Mouse (Mus musculus) CH12.LX (cell line): ENCODE data around the gene Ccdc69.

Source experiments
- CTCF ChIP-seq, 2 experiments: IDR thresholded peaks in 1 of 2; conservative IDR thresholded peaks in 1 of 2; 2 replicates each; pipeline ENCODE4 v1.5.1; 2011 to 2012; ENCODE audit warnings: low read depth in 2 of 2, low read length in 2 of 2, improper control_type of control experiment in 1 of 2, inconsistent platforms in 1 of 2, mild to moderate bottlenecking in 1 of 2, moderate library complexity in 1 of 2
- EP300 ChIP-seq: IDR thresholded peaks from 2 replicates; pipeline ENCODE4 v1.6.1; 2011; ENCODE audit warnings: low read length, improper control_type of control experiment
- GABPA ChIP-seq: IDR thresholded peaks from 2 replicates; pipeline ENCODE4 v1.6.1; 2012; ENCODE audit warnings: low read depth, low read length, improper control_type of control experiment, inconsistent platforms; ENCODE audit not compliant: insufficient replicate concordance
- MAFK ChIP-seq: IDR thresholded peaks from 2 replicates; pipeline ENCODE4 v1.6.1; 2011; ENCODE audit warnings: low read length, improper control_type of control experiment; ENCODE audit not compliant: insufficient replicate concordance
- MAZ ChIP-seq: IDR thresholded peaks from 2 replicates; pipeline ENCODE4 v1.6.1; 2012; ENCODE audit warnings: low read depth, mild to moderate bottlenecking, inconsistent platforms, low read length, improper control_type of control experiment, moderate library complexity
- POLR2A ChIP-seq: IDR thresholded peaks from 2 replicates; pipeline ENCODE4 v1.6.1; 2011; ENCODE audit warnings: low read depth, mild to moderate bottlenecking, improper control_type of control experiment, low read length
- POLR2AphosphoS2 ChIP-seq: IDR thresholded peaks from 2 replicates; pipeline ENCODE4 v1.6.1; 2011; ENCODE audit warnings: low read depth, low read length, improper control_type of control experiment
- RCOR1 ChIP-seq: conservative IDR thresholded peaks from 2 replicates; pipeline ENCODE4 v1.6.1; 2012; ENCODE audit warnings: low read depth, mild to moderate bottlenecking, inconsistent platforms, low read length, improper control_type of control experiment
- SIN3A ChIP-seq: IDR thresholded peaks from 2 replicates; pipeline ENCODE4 v1.6.1; 2012; ENCODE audit warnings: low read length, improper control_type of control experiment, inconsistent platforms
- TCF12 ChIP-seq: IDR thresholded peaks from 2 replicates; pipeline ENCODE4 v1.6.1; 2014; ENCODE audit warnings: low read depth, mild to moderate bottlenecking, inconsistent platforms, low read length, improper control_type of control experiment

- no peak for TF ChIP-seq POLR2AphosphoS2
- TF ChIP-seq SIN3A = no peak
- TF ChIP-seq MAFK = no peak
- no peak for TF ChIP-seq EP300
- no peak for TF ChIP-seq MAZ
- TF ChIP-seq CTCF (conservative IDR thresholded peaks at IDR 0.05 in 1 of 2, IDR thresholded peaks at IDR 0.05 in 1 of 2; ENCODE audit: low read depth in 2 of 2, low read length in 2 of 2) = no peak
- TF ChIP-seq POLR2A = peak; percentile 56; the same call in 1 of the 2 replicates
- TF ChIP-seq TCF12 = peak; percentile 48; the same call in 1 of the 2 replicates
- no peak for TF ChIP-seq RCOR1
- no peak for TF ChIP-seq GABPA
Observed at GRCm38 (mm10) chr11:55077331-55078231, at the start of gene Ccdc69.
